Mouse (Mus musculus) CH12.LX (cell line): Measurements from ENCODE around the gene Atxn7.

Experiments
- JUND ChIP-seq: conservative IDR thresholded peaks from 2 replicates; pipeline ENCODE4 v1.6.1; 2011; ENCODE audit warnings: low read depth, low read length, improper control_type of control experiment
- MAFK ChIP-seq: IDR thresholded peaks from 2 replicates; pipeline ENCODE4 v1.6.1; 2011; ENCODE audit warnings: low read length, improper control_type of control experiment; ENCODE audit not compliant: insufficient replicate concordance
- MAX ChIP-seq: IDR thresholded peaks from 2 replicates; pipeline ENCODE4 v1.6.1; 2011; ENCODE audit warnings: low read length, improper control_type of control experiment
- POLR2A ChIP-seq: IDR thresholded peaks from 2 replicates; pipeline ENCODE4 v1.6.1; 2011; ENCODE audit warnings: low read depth, mild to moderate bottlenecking, improper control_type of control experiment, low read length
- RAD21 ChIP-seq: IDR thresholded peaks from 2 replicates; pipeline ENCODE4 v1.6.1; 2011; ENCODE audit warnings: low read depth, mild to moderate bottlenecking, low read length, improper control_type of control experiment, moderate library complexity
- UBTF ChIP-seq: IDR thresholded peaks from 2 replicates; pipeline ENCODE4 v1.6.1; 2012; ENCODE audit warnings: low read depth, mild to moderate bottlenecking, inconsistent platforms, low read length, improper control_type of control experiment, moderate library complexity
- ZNF384 ChIP-seq: IDR thresholded peaks from 2 replicates; pipeline ENCODE4 v1.6.1; 2012; ENCODE audit warnings: low read depth, low read length, improper control_type of control experiment, inconsistent platforms

GRCm38 (mm10) chr14:14066241-14066640, 105.0 kb downstream of the Atxn7 start:
- no peak for TF ChIP-seq RAD21
- no peak for TF ChIP-seq JUND
- no peak for TF ChIP-seq ZNF384
- no peak for TF ChIP-seq UBTF
- peak; percentile 82 for TF ChIP-seq MAX
- TF ChIP-seq MAFK = no peak
- TF ChIP-seq POLR2A = no peak
